Mouse (Mus musculus) heart, postnatal 0 days (tissue): ENCODE data around the gene Zfp36l2.

Source experiments
- CTCF ChIP-seq: IDR thresholded peaks from 2 replicates; pipeline ENCODE4 v1.5.1; 2016; ENCODE audit warnings: antibody characterized with exemption, control low read depth, low read depth
- EP300 ChIP-seq: IDR thresholded peaks from 2 replicates; pipeline ENCODE4 v1.6.1; 2016; ENCODE audit warnings: antibody characterized with exemption, low read depth

GRCm38 (mm10) chr17:84191946-84192345 is 4.2 kb upstream of the Zfp36l2 start:
- TF ChIP-seq CTCF (no peak), EP300 (no peak)
